Mouse (Mus musculus) E14TG2a.4 (cell line): ENCODE measurements around the gene Cstad.

Experiments
- CTCF ChIP-seq: conservative IDR thresholded peaks from 2 replicates; pipeline ENCODE4 v1.5.1; 2014; ENCODE audit warnings: low read length
- NANOG ChIP-seq: IDR thresholded peaks from 2 replicates; pipeline ENCODE4 v1.6.1; 2014; ENCODE audit warnings: borderline replicate concordance, low read length, mixed read lengths

GRCm38 (mm10) chr2:30547455-30548217 lies 47.2 kb upstream of the Cstad start:
- TF ChIP-seq CTCF (no peak), NANOG (no peak)
